Mouse (Mus musculus) thymus, adult 2 months (tissue): ENCODE results near the gene Myh6.

Experiments
- CTCF ChIP-seq: fragments of 200-500 bp; IDR thresholded peaks from 2 replicates; pipeline ENCODE4 v1.5.1; 2012; ENCODE audit warnings: mild to moderate bottlenecking, control low read depth, low read length, moderate library complexity, borderline replicate concordance; ENCODE audit not compliant: control insufficient read depth, poor library complexity, insufficient read depth; ENCODE audit errors: extremely low read depth
- POLR2A ChIP-seq: fragments of 200-500 bp; IDR thresholded peaks from 2 replicates; pipeline ENCODE4 v1.6.1; 2012; ENCODE audit warnings: mild to moderate bottlenecking, low read length, control low read depth, moderate library complexity; ENCODE audit not compliant: control insufficient read depth, poor library complexity, insufficient read depth; ENCODE audit errors: extremely low read depth

GRCm38 (mm10) chr14:54988882-54989281 lies 22.2 kb upstream of the Myh6 start:
- no peak for TF ChIP-seq CTCF
- TF ChIP-seq POLR2A: no peak
